Mouse (Mus musculus) bone marrow, adult 2 months (tissue): ENCODE results near the gene Stat5a.

Source experiments
- CTCF ChIP-seq: fragments of 200-500 bp; IDR thresholded peaks from 2 replicates; pipeline ENCODE4 v1.5.1; 2011; ENCODE audit warnings: low read length, control low read depth; ENCODE audit not compliant: control insufficient read depth, insufficient read depth
- POLR2A ChIP-seq: fragments of 200-500 bp; IDR thresholded peaks from 2 replicates; pipeline ENCODE4 v1.6.1; 2011; ENCODE audit warnings: low read depth, mild to moderate bottlenecking, control low read depth, low read length, borderline replicate concordance; ENCODE audit not compliant: control insufficient read depth

DNA sequence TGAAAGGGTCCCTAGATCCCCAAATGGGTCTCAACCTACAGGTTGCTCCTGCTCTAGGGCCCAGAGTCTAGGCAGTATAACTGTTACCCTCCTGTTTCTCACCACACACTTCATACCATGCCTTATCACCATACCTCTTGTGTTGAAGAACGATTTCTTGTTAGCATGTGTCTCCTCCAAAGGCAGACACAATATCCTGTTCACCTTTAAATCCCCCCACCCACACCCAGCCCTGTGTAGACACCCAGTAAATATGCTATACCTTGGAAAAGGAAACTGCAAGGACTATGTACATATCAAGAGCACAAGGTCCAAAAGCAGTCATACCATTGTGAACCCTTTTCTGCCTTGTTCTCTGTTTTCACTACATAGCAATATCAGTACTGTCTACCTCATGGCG, 7.1 kb upstream of the Stat5a start:
- TF ChIP-seq CTCF (no peak), POLR2A (no peak)
